ENCODE assay signal across 8 mouse cellular contexts in genomic region chr11:69606491-69606795, GRCm38 (mm10). TPM values are rescaled to one million over a fixed set of nuclear protein-coding genes. Genes with fewer than 3 reads are reported as not detected.
DNase-seq lines count a peak whose midpoint lies in the region; ATAC-seq and TF ChIP-seq lines count a peak whose summit lies in the region.

No protein-coding gene starts in this region.

- H3K27ac ChIP-seq in neural tube, embryonic 11.5 days (ENCODE audit: low read depth, low read length), result no peak overlapping the region
- H3K27ac ChIP-seq in liver, embryonic 12.5 days, result peak overlapping the region; percentile 84
- no peak overlapping the region for H3K27ac ChIP-seq in stomach, postnatal 0 days (replicated peaks)

- peak; percentile 73 for DNase-seq in cerebellum, adult 9-11 months
- no peak for DNase-seq in cerebellum, postnatal 4 days (ENCODE audit: low spot score in 2 of 2)
- DNase-seq in neural tube, embryonic 11.5 days (ENCODE audit: low spot score), result no peak
- DNase-seq in neural tube, embryonic 10.5 days (ENCODE audit: extremely low spot score, low spot score), result no peak
- DNase-seq in stomach, postnatal 0 days (ENCODE audit: low spot score), result no peak
- DNase-seq in cerebellum, adult 9-10 months, result no peak

- H3K4me1 ChIP-seq in neural tube, embryonic 11.5 days (ENCODE audit: control insufficient read depth, insufficient read depth, low read length), result peaks cover 11% of the 10 kb centered on the region
- peaks cover 89% of the 10 kb centered on the region for H3K4me1 ChIP-seq in liver, embryonic 12.5 days
- no peaks in the 10 kb centered on the region for H3K4me1 ChIP-seq in stomach, postnatal 0 days (replicated peaks; ENCODE audit: control insufficient read depth, insufficient read depth)

- H3K9ac ChIP-seq in neural tube, embryonic 11.5 days (ENCODE audit: low read length), result no peak overlapping the region
- H3K9ac ChIP-seq in liver, embryonic 12.5 days, result peak overlapping the region; percentile 76
- no peak overlapping the region for H3K9ac ChIP-seq in stomach, postnatal 0 days (ENCODE audit: low read length)

- ATAC-seq in neural tube, embryonic 11.5 days (ENCODE audit: insufficient read depth, low FRiP score, low TSS enrichment), result no peak
- no peak for ATAC-seq in liver, embryonic 12.5 days
- ATAC-seq in stomach, postnatal 0 days (ENCODE audit: low FRiP score, low TSS enrichment), result no peak
- ATAC-seq in cerebellum, adult (ENCODE audit: insufficient number of reproducible peaks, low FRiP score, low TSS enrichment), result no peak

- H3K4me2 ChIP-seq in neural tube, embryonic 11.5 days (ENCODE audit: low read depth), result peak overlapping the region; percentile 100
- peak overlapping the region; percentile 100 for H3K4me2 ChIP-seq in liver, embryonic 12.5 days
- H3K4me2 ChIP-seq in stomach, postnatal 0 days (replicated peaks; ENCODE audit: low read depth), result peak overlapping the region; percentile 74

- no peak overlapping the region for H3K4me3 ChIP-seq in neural tube, embryonic 11.5 days (ENCODE audit: low read depth, low read length)
- H3K4me3 ChIP-seq in liver, embryonic 12.5 days, result peak overlapping the region; percentile 78
- peak overlapping the region; percentile 51 for H3K4me3 ChIP-seq in stomach, postnatal 0 days (ENCODE audit: low read depth, low read length)

- H3K9me3 ChIP-seq in neural tube, embryonic 11.5 days (ENCODE audit: control insufficient read depth, low read length), result no peaks in the 10 kb centered on the region
- no peaks in the 10 kb centered on the region for H3K9me3 ChIP-seq in liver, embryonic 12.5 days (replicated peaks)
- no peaks in the 10 kb centered on the region for H3K9me3 ChIP-seq in stomach, postnatal 0 days (ENCODE audit: control insufficient read depth, low read length)

- no peak for TF ChIP-seq CTCF in stomach, postnatal 0 days (IDR thresholded peaks at IDR 0.05; ENCODE audit: low read depth)

- TF ChIP-seq EP300 in stomach, postnatal 0 days (optimal IDR thresholded peaks at IDR 0.05), result no peak

- H3K36me3 ChIP-seq in neural tube, embryonic 11.5 days (ENCODE audit: control insufficient read depth, insufficient read depth, low read length), result no peaks in the 10 kb centered on the region
- peaks cover 22% of the 10 kb centered on the region for H3K36me3 ChIP-seq in liver, embryonic 12.5 days
- H3K36me3 ChIP-seq in stomach, postnatal 0 days (ENCODE audit: control insufficient read depth, insufficient read depth, low read length), result no peaks in the 10 kb centered on the region

- 0 out of 2 replicates have a peak, but pooled peaks cover 6% of the 10 kb centered on the region for H3K27me3 ChIP-seq in neural tube, embryonic 11.5 days (ENCODE audit: control insufficient read depth, insufficient read depth, low read length)
- H3K27me3 ChIP-seq in liver, embryonic 12.5 days (replicated peaks), result no peaks in the 10 kb centered on the region
- H3K27me3 ChIP-seq in stomach, postnatal 0 days (ENCODE audit: control insufficient read depth, insufficient read depth, low read length), result no peaks in the 10 kb centered on the region

- WGBS in neural tube, embryonic 11.5 days, result 66% methylated on average over 2 of the region's 2 CpGs
- WGBS in liver, embryonic 12.5 days (ENCODE audit: insufficient replicate concordance), result 66% methylated on average over 2 of the region's 2 CpGs
- WGBS in stomach, postnatal 0 days, result 58% methylated on average over 2 of the region's 2 CpGs

RNA-seq across cellular contexts. Expression of gene Atp1b2, which starts 0.7 kb away (rescaled TPM):
- polyA plus RNA-seq in neural tube, embryonic 11.5 days (2014; fragmentation: Nextera tagmentation; extraction: Ambion mirVana), result 7.2 and 7.7 TPM in 2 replicates
- polyA plus RNA-seq in liver, embryonic 12.5 days (2016; fragmentation: Nextera tagmentation; extraction: Ambion mirVana), result 38.3 and 39.8 TPM in 2 replicates
- polyA plus RNA-seq in stomach, postnatal 0 days (2015; fragmentation: Nextera tagmentation; extraction: Ambion mirVana), result 5.3 and 7.2 TPM in 2 replicates

RNA-seq across cellular contexts. Expression of gene Shbg, which starts 11.3 kb away (rescaled TPM):
- polyA plus RNA-seq in neural tube, embryonic 11.5 days (2014; fragmentation: Nextera tagmentation; extraction: Ambion mirVana), result not detected in 2 replicates
- 33.0 and 34.9 TPM in 2 replicates for polyA plus RNA-seq in liver, embryonic 12.5 days (2016; fragmentation: Nextera tagmentation; extraction: Ambion mirVana)
- not detected in 2 replicates for polyA plus RNA-seq in stomach, postnatal 0 days (2015; fragmentation: Nextera tagmentation; extraction: Ambion mirVana)

RNA-seq across cellular contexts. Expression of gene Sat2, which starts 15.4 kb away (rescaled TPM):
- polyA plus RNA-seq in neural tube, embryonic 11.5 days (2014; fragmentation: Nextera tagmentation; extraction: Ambion mirVana), result 14.9 and 19.0 TPM in 2 replicates
- polyA plus RNA-seq in liver, embryonic 12.5 days (2016; fragmentation: Nextera tagmentation; extraction: Ambion mirVana), result 11.5 and 12.4 TPM in 2 replicates
- 14.4 and 15.5 TPM in 2 replicates for polyA plus RNA-seq in stomach, postnatal 0 days (2015; fragmentation: Nextera tagmentation; extraction: Ambion mirVana)

RNA-seq across cellular contexts. Expression of gene Trp53, which starts 26.3 kb away (rescaled TPM):
- polyA plus RNA-seq in neural tube, embryonic 11.5 days (2014; fragmentation: Nextera tagmentation; extraction: Ambion mirVana), result 169 and 175 TPM in 2 replicates
- polyA plus RNA-seq in liver, embryonic 12.5 days (2016; fragmentation: Nextera tagmentation; extraction: Ambion mirVana), result 110 TPM in 2 replicates
- 45.0 and 51.4 TPM in 2 replicates for polyA plus RNA-seq in stomach, postnatal 0 days (2015; fragmentation: Nextera tagmentation; extraction: Ambion mirVana)

RNA-seq across cellular contexts. Expression of gene Fxr2, which starts 26.3 kb away (rescaled TPM):
- polyA plus RNA-seq in neural tube, embryonic 11.5 days (2014; fragmentation: Nextera tagmentation; extraction: Ambion mirVana), result 36.4 and 40.3 TPM in 2 replicates
- 22.5 and 23.4 TPM in 2 replicates for polyA plus RNA-seq in liver, embryonic 12.5 days (2016; fragmentation: Nextera tagmentation; extraction: Ambion mirVana)
- polyA plus RNA-seq in stomach, postnatal 0 days (2015; fragmentation: Nextera tagmentation; extraction: Ambion mirVana), result 10.8 and 11.6 TPM in 2 replicates

Comparison
In these comparisons a context has a peak if more than half of its experiments do, and no peak if none do; other contexts are left out.
1. RNA of gene Shbg, which starts 11.3 kb away (polyA plus RNA-seq): 33.0 to 34.9 TPM in liver, embryonic 12.5 days; not detected in neural tube, embryonic 11.5 days and not detected in stomach, postnatal 0 days; every median in the first group is over 10 times any median in the second.
2. Peak in every context shown above with its lines, with median percentiles within 50 percentile points of each other: H3K4me2 ChIP-seq.